In the genomic region with DNA sequence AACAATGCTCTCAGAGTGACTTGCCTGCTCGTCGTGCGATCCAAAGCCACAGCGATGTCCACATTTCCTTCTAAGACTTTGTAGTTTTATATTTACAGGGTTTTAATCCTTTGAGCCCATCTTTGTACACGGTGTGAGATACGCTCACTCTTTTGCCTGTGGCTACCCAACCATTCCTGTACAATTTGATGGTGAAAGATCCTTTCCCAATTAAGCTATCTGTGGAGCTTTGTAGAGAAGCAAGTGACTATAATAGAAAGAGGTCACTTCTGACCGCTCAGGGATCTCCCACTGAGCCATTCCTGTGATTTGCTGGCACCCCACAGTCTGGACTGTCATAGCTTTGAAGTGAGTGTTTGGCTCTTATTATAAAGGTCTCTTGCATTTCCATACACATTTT, we compare ENCODE assay signal across 12 mouse cellular contexts. TPM values are rescaled to one million over a fixed set of nuclear protein-coding genes. Genes with fewer than 3 reads are reported as not detected.
DNase-seq lines count a peak whose midpoint lies in the region; ATAC-seq and TF ChIP-seq lines count a peak whose summit lies in the region.
"Had no signal": no experiment of that assay in that cellular context is flagged by ENCODE, and none has a peak within 500 bp of the region (broad histone marks: within the 10 kb centered on the region; RNA-seq: fewer than 3 reads in every experiment).

No protein-coding gene starts in this region.

- no peak for TF ChIP-seq CTCF in ES-Bruce4 (IDR thresholded peaks at IDR 0.05; ENCODE audit: low read depth, low read length)

- H3K4me3 ChIP-seq in forebrain, embryonic 11.5 days (ENCODE audit: low read depth, low read length): no peak overlapping the region; the same call in 1 of the 2 replicates
- no peak overlapping the region for H3K4me3 ChIP-seq in forebrain, embryonic 16.5 days (replicated peaks; ENCODE audit: low read length)
- H3K4me3 ChIP-seq in kidney, embryonic 15.5 days (replicated peaks): no peak overlapping the region
- H3K4me3 ChIP-seq in ES-Bruce4 (ENCODE audit: low read depth, low read length): peak overlapping the region; percentile 53
- H3K4me3 ChIP-seq in forebrain, embryonic 14.5 days (ENCODE audit: low read depth, low read length): no peak overlapping the region
- H3K4me3 ChIP-seq: embryonic facial prominence, embryonic 15.5 days had no signal

- H3K27me3 ChIP-seq in forebrain, embryonic 11.5 days (ENCODE audit: control insufficient read depth, insufficient read depth, low read length): peaks cover 2% of the 10 kb centered on the region; the same call in 1 of the 2 replicates
- 0 out of 2 replicates have a peak, but pooled peaks cover 2% of the 10 kb centered on the region for H3K27me3 ChIP-seq in forebrain, embryonic 16.5 days (replicated peaks; ENCODE audit: control insufficient read depth, insufficient read depth, low read length)
- H3K27me3 ChIP-seq in kidney, embryonic 15.5 days: peaks cover 31% of the 10 kb centered on the region
- H3K27me3 ChIP-seq in ES-Bruce4 (ENCODE audit: control insufficient read depth, insufficient read depth, low read length, poor library complexity, severe bottlenecking): no peaks in the 10 kb centered on the region
- H3K27me3 ChIP-seq in forebrain, embryonic 14.5 days (replicated peaks; ENCODE audit: control insufficient read depth, insufficient read depth, low read length): 0 out of 2 replicates have a peak, but pooled peaks cover 3% of the 10 kb centered on the region

- no peaks in the 10 kb centered on the region for H3K36me3 ChIP-seq in forebrain, embryonic 11.5 days (ENCODE audit: control insufficient read depth, insufficient read depth, low read length)
- H3K36me3 ChIP-seq in forebrain, embryonic 16.5 days (ENCODE audit: control insufficient read depth, insufficient read depth): no peaks in the 10 kb centered on the region
- H3K36me3 ChIP-seq in kidney, embryonic 15.5 days: no peaks in the 10 kb centered on the region
- H3K36me3 ChIP-seq in ES-Bruce4 (ENCODE audit: control insufficient read depth, insufficient read depth, low read length, poor library complexity, severe bottlenecking): no peaks in the 10 kb centered on the region
- no peaks in the 10 kb centered on the region for H3K36me3 ChIP-seq in forebrain, embryonic 14.5 days (ENCODE audit: control insufficient read depth, insufficient read depth, low read length)
- H3K36me3 ChIP-seq: embryonic facial prominence, embryonic 15.5 days had no signal

- no peak overlapping the region for H3K27ac ChIP-seq in forebrain, embryonic 11.5 days (ENCODE audit: low read depth, low read length)
- H3K27ac ChIP-seq in forebrain, embryonic 16.5 days (ENCODE audit: low read length): no peak overlapping the region
- no peak overlapping the region for H3K27ac ChIP-seq in kidney, embryonic 15.5 days
- peak overlapping the region; percentile 99 for H3K27ac ChIP-seq in ES-Bruce4 (ENCODE audit: insufficient read depth, low read length)
- no peak overlapping the region for H3K27ac ChIP-seq in forebrain, embryonic 14.5 days (ENCODE audit: low read depth, low read length)
- H3K27ac ChIP-seq: embryonic facial prominence, embryonic 15.5 days had no signal

- H3K9ac ChIP-seq in forebrain, embryonic 11.5 days (ENCODE audit: low read length): no peak overlapping the region
- H3K9ac ChIP-seq in forebrain, embryonic 16.5 days (replicated peaks; ENCODE audit: low read depth, low read length): no peak overlapping the region
- no peak overlapping the region for H3K9ac ChIP-seq in kidney, embryonic 15.5 days
- H3K9ac ChIP-seq in ES-Bruce4 (ENCODE audit: low read depth, poor library complexity, severe bottlenecking): peak overlapping the region; percentile 15
- no peak overlapping the region for H3K9ac ChIP-seq in forebrain, embryonic 14.5 days (ENCODE audit: low read length)
- H3K9ac ChIP-seq: embryonic facial prominence, embryonic 15.5 days had no signal

- H3K4me1 ChIP-seq in forebrain, embryonic 11.5 days (replicated peaks; ENCODE audit: control insufficient read depth, insufficient read depth, low read length): no peaks in the 10 kb centered on the region
- H3K4me1 ChIP-seq in forebrain, embryonic 16.5 days (replicated peaks; ENCODE audit: control insufficient read depth, insufficient read depth, low read length): no peaks in the 10 kb centered on the region
- H3K4me1 ChIP-seq in kidney, embryonic 15.5 days: peaks cover 4% of the 10 kb centered on the region; the same call in 1 of the 2 replicates
- peaks cover 4% of the 10 kb centered on the region for H3K4me1 ChIP-seq in ES-Bruce4 (ENCODE audit: control insufficient read depth, insufficient read depth, low read length)
- H3K4me1 ChIP-seq in forebrain, embryonic 14.5 days (ENCODE audit: control insufficient read depth, insufficient read depth, low read length): no peaks in the 10 kb centered on the region

- H3K9me3 ChIP-seq in forebrain, embryonic 11.5 days (ENCODE audit: control insufficient read depth, low read length): no peaks in the 10 kb centered on the region
- no peaks in the 10 kb centered on the region for H3K9me3 ChIP-seq in forebrain, embryonic 16.5 days (ENCODE audit: control insufficient read depth, low read length)
- no peaks in the 10 kb centered on the region for H3K9me3 ChIP-seq in kidney, embryonic 15.5 days (replicated peaks)
- no peaks in the 10 kb centered on the region for H3K9me3 ChIP-seq in ES-Bruce4 (replicated peaks; ENCODE audit: control insufficient read depth, insufficient read depth, low read length, poor library complexity, severe bottlenecking)
- no peaks in the 10 kb centered on the region for H3K9me3 ChIP-seq in forebrain, embryonic 14.5 days (replicated peaks; ENCODE audit: control insufficient read depth, low read length)
- H3K9me3 ChIP-seq: embryonic facial prominence, embryonic 15.5 days had no signal

- DNase-seq in forebrain, embryonic 11.5 days (ENCODE audit: low spot score): no peak
- DNase-seq in kidney, postnatal 4 days: no peak
- peak; percentile 42 for DNase-seq in forebrain, embryonic 14.5 days (ENCODE audit: low spot score)
- no peak for DNase-seq in right cerebral cortex, postnatal 4 days
- DNase-seq: adrenal gland, adult 8-10 months; cerebellum, adult 11 months had no signal

- no peak for TF ChIP-seq POLR2A in ES-Bruce4 (IDR thresholded peaks at IDR 0.05; ENCODE audit: insufficient read depth, low read length)

- peak overlapping the region; percentile 1; the same call in 1 of the 2 replicates for H3K4me2 ChIP-seq in forebrain, embryonic 11.5 days (ENCODE audit: low read depth, low read length, severe bottlenecking)
- no peak overlapping the region for H3K4me2 ChIP-seq in forebrain, embryonic 16.5 days (ENCODE audit: low read length)
- H3K4me2 ChIP-seq in kidney, embryonic 15.5 days: peak overlapping the region; percentile 35
- no peak overlapping the region for H3K4me2 ChIP-seq in forebrain, embryonic 14.5 days (ENCODE audit: low read length)
- H3K4me2 ChIP-seq: embryonic facial prominence, embryonic 15.5 days had no signal

- no peak for TF ChIP-seq EP300 in ES-Bruce4 (IDR thresholded peaks at IDR 0.05; ENCODE audit: insufficient read depth, low read depth, low read length)

- WGBS in forebrain, embryonic 11.5 days: 3% methylated on average over 7 of the region's 7 CpGs
- WGBS in forebrain, embryonic 16.5 days: 8% methylated on average over 7 of the region's 7 CpGs
- WGBS in kidney, embryonic 15.5 days: 21% methylated on average over 7 of the region's 7 CpGs
- WGBS in forebrain, embryonic 14.5 days: 10% methylated on average over 7 of the region's 7 CpGs

- no peak for ATAC-seq in forebrain, embryonic 11.5 days (replicated peaks; ENCODE audit: low FRiP score)
- ATAC-seq in forebrain, embryonic 16.5 days: no peak
- ATAC-seq in kidney, embryonic 15.5 days (replicated peaks; ENCODE audit: low FRiP score): no peak
- no peak for ATAC-seq in forebrain, embryonic 14.5 days
- no peak for ATAC-seq in megakaryocyte-erythroid progenitor cell, adult 5-6 weeks (replicated peaks; ENCODE audit: low FRiP score, low TSS enrichment, poor library complexity, severe bottlenecking)
- ATAC-seq: intestine, postnatal 0 days had no signal

RNA-seq across cellular contexts. Expression of a gene that starts 48.0 kb away (rescaled TPM):
- polyA plus RNA-seq in forebrain, embryonic 11.5 days (2014; fragmentation: Nextera tagmentation; extraction: Ambion mirVana): 199 and 202 TPM in 2 replicates
- 170 and 178 TPM in 2 replicates for polyA plus RNA-seq in forebrain, embryonic 16.5 days (2015; fragmentation: Nextera tagmentation; extraction: Ambion mirVana)
- 239 and 245 TPM in 2 replicates for polyA plus RNA-seq in kidney, embryonic 15.5 days (2015; fragmentation: Nextera tagmentation; extraction: Ambion mirVana)
- 126 and 128 TPM in 2 replicates for polyA plus RNA-seq in ES-Bruce4 (2011; ENCODE audit: insufficient read depth, insufficient read length, low read depth, missing spikeins)
- polyA plus RNA-seq in forebrain, embryonic 14.5 days (2014; fragmentation: Nextera tagmentation; extraction: Ambion mirVana): 131 and 146 TPM in 2 replicates
- total RNA-seq in megakaryocyte-erythroid progenitor cell, adult 5-6 weeks (2014; fragmentation: Nextera tagmentation): 93.0 and 138 TPM in 2 replicates
- total RNA-seq in megakaryocyte-erythroid progenitor cell, adult 5-6 weeks (2017): 101 and 113 TPM in 2 replicates

Comparison
In these comparisons a context has a peak if more than half of its experiments do, and no peak if none do; other contexts are left out.
1. H3K4me2 ChIP-seq: peak in forebrain, embryonic 11.5 days (single experiment) and kidney, embryonic 15.5 days (single experiment); none in forebrain, embryonic 16.5 days (single experiment) and forebrain, embryonic 14.5 days (single experiment).